Mouse (Mus musculus) liver, embryonic 14.5 days (tissue): Measurements from ENCODE around the gene Mad1l1.

Source experiments
- CTCF ChIP-seq: IDR thresholded peaks from 2 replicates; pipeline ENCODE4 v1.5.1; 2016; ENCODE audit warnings: antibody characterized with exemption, low read depth, control low read depth
- EP300 ChIP-seq: IDR thresholded peaks from 2 replicates; pipeline ENCODE4 v1.6.1; 2016; ENCODE audit warnings: antibody characterized with exemption, low read depth

GRCm38 (mm10) chr5:140201566-140201965 is 119.8 kb downstream of the Mad1l1 start:
- TF ChIP-seq CTCF (no peak), EP300 (no peak)
